Mouse (Mus musculus) intestine, embryonic 15.5 days (tissue): ENCODE results near the gene Plcb2. TPM values are rescaled to one million over a fixed set of nuclear protein-coding genes. Genes with fewer than 3 reads are reported as not detected.

Experiments
- ATAC-seq: fragments of 200-750 bp; cut with Nextera tagmentation; 2 replicates; pipeline ENCODE4 v1.8.0; 2017; ENCODE audit warnings: moderate TSS enrichment, moderate library complexity
- H3K27ac ChIP-seq: fragments of 300-500 bp; sonication (generic); 2 replicates; pipeline ENCODE4 v1.5.1; 2015; ENCODE audit warnings: mild to moderate bottlenecking, inconsistent platforms
- H3K27me3 ChIP-seq: fragments of 300-500 bp; sonication (generic); replicated peaks from 2 replicates; pipeline ENCODE4 v1.6.1; 2015; ENCODE audit warnings: inconsistent platforms
- H3K36me3 ChIP-seq: fragments of 300-500 bp; sonication (generic); 2 replicates; pipeline ENCODE4 v1.6.1; 2015; ENCODE audit warnings: inconsistent platforms
- H3K4me1 ChIP-seq: fragments of 300-500 bp; sonication (generic); replicated peaks from 2 replicates; pipeline ENCODE4 v1.6.1; 2015; ENCODE audit warnings: inconsistent platforms
- H3K4me2 ChIP-seq: fragments of 300-500 bp; sonication (generic); replicated peaks from 2 replicates; pipeline ENCODE4 v1.6.1; 2015; ENCODE audit warnings: mild to moderate bottlenecking, inconsistent platforms
- H3K4me3 ChIP-seq: fragments of 300-500 bp; sonication (generic); replicated peaks from 2 replicates; pipeline ENCODE4 v1.5.1; 2015; ENCODE audit warnings: inconsistent platforms
- H3K9ac ChIP-seq: fragments of 300-500 bp; sonication (generic); 2 replicates; pipeline ENCODE4 v1.6.1; 2015; ENCODE audit warnings: inconsistent platforms
- H3K9me3 ChIP-seq: fragments of 300-500 bp; sonication (generic); 2 replicates; pipeline ENCODE4 v1.6.1; 2016; ENCODE audit warnings: inconsistent platforms
- WGBS: fragments of 180-500 bp; shearing (Covaris S2); methylation state at CpG from one replicate; pipeline ENCODE4 v1.1.7; 2015; 5-methylcytosine and 5-hydroxymethylcytosine counted together
- polyA plus RNA-seq: library from polyadenylated mRNA; unstranded; fragments of >200 nt; fragmentation: Nextera tagmentation; extraction: Ambion mirVana; gene quantifications from 2 replicates; pipeline ENCODE4 v1.2.1, GENCODE M21; 2015

The Plcb2 gene
- polyA plus RNA-seq, 1 experiment from 2014 or later, result 1.2 TPM

- Histone ChIP-seq H3K4me1 (peaks cover 45% of the 10 kb centered on the region), H3K27ac (peak within 1 kb of the TSS; percentile 93), H3K27me3 (no peaks in the 10 kb centered on the region), H3K4me2 (peak within 1 kb of the TSS; percentile 62), H3K9ac (peak within 1 kb of the TSS; percentile 42), H3K4me3 (peak within 1 kb of the TSS; percentile 22), H3K9me3 (no peaks in the 10 kb centered on the region), H3K36me3 (no peaks in the 10 kb centered on the region)
- WGBS, result 11% methylated on average over 29 of the region's 29 CpGs
- peak; percentile 84 for ATAC-seq
Observed at GRCm38 (mm10) chr2:118761906-118762783, 33.9 kb upstream of the Plcb2 start, which contains the start of gene Ccdc9b. Ccdc9b (minus strand) TSS chr2:118762661.

DNA sequence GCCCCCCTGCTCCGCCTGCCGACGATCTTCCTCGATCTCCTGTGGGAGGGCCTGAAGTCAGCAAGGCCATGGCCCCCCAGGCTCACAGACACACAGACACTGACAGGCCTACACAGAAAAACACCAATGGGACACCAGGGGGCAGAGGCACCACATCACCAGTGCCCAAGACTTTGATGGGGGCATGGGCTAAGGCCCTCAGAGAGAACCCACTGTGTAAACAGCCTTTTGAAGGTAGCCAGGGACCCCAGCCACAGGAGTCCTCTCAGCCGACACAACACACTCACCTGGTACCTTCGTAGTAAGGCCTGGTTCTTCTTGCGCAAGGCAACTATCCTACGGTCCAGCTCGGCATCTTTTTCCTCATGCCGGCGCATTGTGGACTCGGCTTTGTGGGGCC, 33.1 kb upstream of the Plcb2 start:
- H3K27ac ChIP-seq, result peak overlapping the region; percentile 93
- no peaks in the 10 kb centered on the region for H3K9me3 ChIP-seq
- no peaks in the 10 kb centered on the region for H3K36me3 ChIP-seq
- 83% methylated on average over 12 of the region's 12 CpGs for WGBS
- H3K4me3 ChIP-seq, result 0 out of 2 replicates have a peak overlapping the region, but pooled peaks have one; percentile 22
- no peak for ATAC-seq
- H3K4me1 ChIP-seq, result peaks cover 45% of the 10 kb centered on the region
- H3K4me2 ChIP-seq, result peak overlapping the region; percentile 62
- H3K27me3 ChIP-seq, result no peaks in the 10 kb centered on the region
- peak overlapping the region; percentile 42; the same call in 1 of the 2 replicates for H3K9ac ChIP-seq

GRCm38 (mm10) chr2:118760311-118761025, 32.2 kb upstream of the Plcb2 start:
- H3K9me3 ChIP-seq, result no peaks in the 10 kb centered on the region
- H3K4me1 ChIP-seq, result peaks cover 42% of the 10 kb centered on the region
- H3K27ac ChIP-seq, result peak overlapping the region; percentile 93; the same call in 1 of the 2 replicates
- H3K9ac ChIP-seq, result peak overlapping the region; percentile 18; the same call in 1 of the 2 replicates
- H3K27me3 ChIP-seq, result no peaks in the 10 kb centered on the region
- H3K4me2 ChIP-seq, result no peak overlapping the region
- no peak overlapping the region for H3K4me3 ChIP-seq
- WGBS, result 86% methylated on average over 11 of the region's 11 CpGs
- H3K36me3 ChIP-seq, result no peaks in the 10 kb centered on the region
- no peak for ATAC-seq

DNA sequence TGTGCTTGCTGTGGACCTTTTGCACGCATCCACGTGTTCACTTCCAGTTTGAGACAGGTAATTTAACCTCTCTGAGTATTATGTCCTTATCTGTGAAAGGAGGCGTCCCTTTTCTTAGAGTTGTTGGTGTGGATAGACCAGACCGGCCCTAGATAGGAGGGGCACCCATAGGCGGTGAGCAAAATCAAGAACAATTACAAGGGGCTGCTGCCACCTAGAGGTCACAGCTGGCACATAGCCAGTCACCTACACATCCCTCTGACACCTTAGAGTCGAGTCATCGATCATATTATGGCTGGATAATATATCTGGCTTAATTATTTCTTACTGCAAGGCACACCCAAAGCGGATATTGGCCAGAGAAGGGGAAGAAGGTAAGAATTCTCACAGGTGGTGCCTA, 31.6 kb upstream of the Plcb2 start:
- no peak overlapping the region; the same call in 1 of the 2 replicates for H3K9ac ChIP-seq
- WGBS, result 12% methylated on average over 8 of the region's 8 CpGs
- H3K9me3 ChIP-seq, result no peaks in the 10 kb centered on the region
- H3K4me1 ChIP-seq, result peaks cover 42% of the 10 kb centered on the region
- H3K4me3 ChIP-seq, result no peak overlapping the region
- H3K27ac ChIP-seq, result no peak overlapping the region
- peak overlapping the region; percentile 26 for H3K4me2 ChIP-seq
- no peaks in the 10 kb centered on the region for H3K36me3 ChIP-seq
- no peaks in the 10 kb centered on the region for H3K27me3 ChIP-seq
- ATAC-seq, result peak; percentile 63

DNA sequence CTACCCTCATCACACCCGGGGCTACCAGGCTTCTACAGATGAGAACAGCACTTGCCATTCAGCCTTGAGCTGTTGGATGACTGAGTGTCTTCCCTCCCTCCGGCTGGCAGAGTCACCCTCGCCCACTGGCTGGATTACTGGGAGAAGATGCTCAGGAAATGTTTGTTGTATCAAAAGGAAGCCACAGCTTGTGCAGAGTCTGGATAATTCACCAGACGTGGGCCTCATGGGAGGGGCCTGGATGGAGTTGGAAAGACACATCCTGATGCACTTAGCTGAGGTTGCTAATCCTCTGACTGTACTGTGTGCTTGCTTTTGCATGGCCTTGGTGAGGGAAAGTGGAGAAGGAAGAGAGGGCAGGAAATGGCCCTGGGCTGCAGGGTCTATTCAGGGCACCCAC, 27.9 kb upstream of the Plcb2 start:
- H3K4me1 ChIP-seq, result peaks cover 25% of the 10 kb centered on the region
- ATAC-seq, result no peak
- no peak overlapping the region for H3K27ac ChIP-seq
- no peak overlapping the region for H3K4me3 ChIP-seq
- no peaks in the 10 kb centered on the region for H3K27me3 ChIP-seq
- 62% methylated on average over 4 of the region's 4 CpGs for WGBS
- no peaks in the 10 kb centered on the region for H3K9me3 ChIP-seq
- no peaks in the 10 kb centered on the region for H3K36me3 ChIP-seq
- H3K9ac ChIP-seq, result no peak overlapping the region
- no peak overlapping the region for H3K4me2 ChIP-seq

DNA sequence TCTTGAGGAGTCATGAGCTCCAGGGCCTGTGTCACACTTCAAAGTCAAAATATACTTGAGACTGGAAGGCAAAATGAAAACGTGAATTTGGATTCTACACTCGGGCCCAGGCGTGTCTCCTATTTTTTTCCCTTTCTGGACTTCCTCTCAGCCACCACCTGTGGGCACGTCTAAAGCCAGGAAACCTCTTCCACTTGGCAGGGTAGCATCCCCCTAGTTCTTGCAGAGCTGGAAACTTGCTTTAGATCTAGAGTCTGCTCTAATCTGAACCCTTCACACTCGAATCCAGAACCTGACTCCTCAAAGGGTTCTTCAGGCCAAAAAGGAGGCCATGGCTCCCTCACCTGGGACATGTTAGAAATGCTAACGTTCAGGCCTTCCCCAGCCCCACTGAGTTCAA, 27.2 kb upstream of the Plcb2 start:
- H3K36me3 ChIP-seq, result no peaks in the 10 kb centered on the region
- no peaks in the 10 kb centered on the region for H3K9me3 ChIP-seq
- no peak overlapping the region for H3K9ac ChIP-seq
- H3K4me3 ChIP-seq, result no peak overlapping the region
- H3K4me2 ChIP-seq, result no peak overlapping the region
- ATAC-seq, result no peak
- H3K27ac ChIP-seq, result no peak overlapping the region
- WGBS, result 88% methylated on average over 6 of the region's 6 CpGs
- no peaks in the 10 kb centered on the region for H3K27me3 ChIP-seq
- H3K4me1 ChIP-seq, result peaks cover 21% of the 10 kb centered on the region

GRCm38 (mm10) chr2:118754143-118754542, 25.9 kb upstream of the Plcb2 start:
- Histone ChIP-seq H3K4me1 (peaks cover 18% of the 10 kb centered on the region), H3K36me3 (no peaks in the 10 kb centered on the region), H3K27me3 (no peaks in the 10 kb centered on the region), H3K9me3 (no peaks in the 10 kb centered on the region), H3K4me2 (no peak overlapping the region), H3K27ac (no peak overlapping the region), H3K4me3 (no peak overlapping the region), H3K9ac (no peak overlapping the region)
- 92% methylated on average over 5 of the region's 5 CpGs for WGBS
- ATAC-seq, result no peak

- 64% methylated on average over 4 of the region's 4 CpGs for WGBS
- no peak overlapping the region for H3K9ac ChIP-seq
Observed at GRCm38 (mm10) chr2:118752792-118753108, 24.5 kb upstream of the Plcb2 start.

DNA sequence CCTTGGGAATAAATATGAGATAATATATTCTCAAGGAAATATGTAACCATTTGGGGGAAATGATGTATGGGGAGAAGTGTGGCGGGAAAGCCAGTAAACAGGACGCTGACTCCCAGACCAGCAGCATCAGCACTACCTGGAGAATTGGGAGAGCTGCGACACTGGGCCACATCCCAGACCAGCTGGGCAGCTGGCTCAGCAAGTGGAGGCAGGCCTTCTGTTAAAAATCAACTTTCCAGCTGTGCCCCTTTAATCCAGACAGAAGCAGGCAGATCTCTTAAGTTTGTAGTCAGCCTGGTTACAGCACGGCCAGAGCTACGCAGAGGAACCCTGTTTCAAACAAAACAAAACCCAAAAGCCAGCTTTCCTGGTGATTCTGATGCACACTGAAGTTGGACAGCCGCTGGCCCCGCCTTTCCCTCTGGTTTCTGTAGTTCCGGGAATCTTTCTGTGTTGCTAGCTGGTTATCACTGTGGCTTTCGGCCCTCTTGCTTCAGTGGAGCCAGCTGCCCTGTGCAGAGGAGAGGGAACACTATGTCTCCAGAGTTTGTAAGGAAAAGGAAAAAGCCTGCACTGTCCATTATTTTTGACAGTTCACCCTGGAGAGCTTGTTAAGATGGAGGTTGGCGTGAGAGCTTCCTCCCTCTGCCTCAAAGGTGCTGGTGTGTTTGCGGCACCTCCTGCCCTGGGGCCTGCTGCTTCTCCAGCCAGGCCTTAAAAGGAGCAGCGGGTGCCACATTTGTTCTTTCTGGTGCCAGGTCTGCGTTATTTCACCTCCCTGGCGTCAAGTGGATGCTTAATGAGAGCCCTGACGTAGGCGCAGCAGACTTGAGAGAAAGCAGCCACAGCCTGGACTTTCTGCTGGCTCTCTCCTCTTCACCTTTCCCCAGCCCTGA, 23.9 kb upstream of the Plcb2 start:
- Histone ChIP-seq H3K4me3 (no peak overlapping the region), H3K9me3 (no peaks in the 10 kb centered on the region), H3K27ac (peak overlapping the region; percentile 59), H3K9ac (no peak overlapping the region), H3K4me2 (0 out of 2 replicates have a peak overlapping the region, but pooled peaks have one; percentile 2), H3K27me3 (no peaks in the 10 kb centered on the region), H3K4me1 (peaks cover 22% of the 10 kb centered on the region), H3K36me3 (no peaks in the 10 kb centered on the region)
- peak; percentile 39 for ATAC-seq
- 49% methylated on average over 16 of the region's 16 CpGs for WGBS

More at GRCm38 (mm10) chr2:118752792-118753108, 24.5 kb upstream of the Plcb2 start:
- Histone ChIP-seq H3K27me3 (no peaks in the 10 kb centered on the region), H3K4me1 (peaks cover 20% of the 10 kb centered on the region), H3K9me3 (no peaks in the 10 kb centered on the region), H3K4me2 (no peak overlapping the region), H3K4me3 (no peak overlapping the region), H3K27ac (peak overlapping the region; percentile 59), H3K36me3 (no peaks in the 10 kb centered on the region)
- ATAC-seq, result peak; percentile 39

- ATAC-seq, result no peak
- peaks cover 28% of the 10 kb centered on the region for H3K4me1 ChIP-seq
- no peaks in the 10 kb centered on the region for H3K9me3 ChIP-seq
- no peak overlapping the region for H3K9ac ChIP-seq
- H3K27me3 ChIP-seq, result no peaks in the 10 kb centered on the region
- no peaks in the 10 kb centered on the region for H3K36me3 ChIP-seq
- H3K4me3 ChIP-seq, result no peak overlapping the region
- H3K4me2 ChIP-seq, result no peak overlapping the region
- WGBS, result 84% methylated on average over 8 of the region's 8 CpGs
- no peak overlapping the region for H3K27ac ChIP-seq
Observed at GRCm38 (mm10) chr2:118750476-118750875, 22.2 kb upstream of the Plcb2 start.

DNA sequence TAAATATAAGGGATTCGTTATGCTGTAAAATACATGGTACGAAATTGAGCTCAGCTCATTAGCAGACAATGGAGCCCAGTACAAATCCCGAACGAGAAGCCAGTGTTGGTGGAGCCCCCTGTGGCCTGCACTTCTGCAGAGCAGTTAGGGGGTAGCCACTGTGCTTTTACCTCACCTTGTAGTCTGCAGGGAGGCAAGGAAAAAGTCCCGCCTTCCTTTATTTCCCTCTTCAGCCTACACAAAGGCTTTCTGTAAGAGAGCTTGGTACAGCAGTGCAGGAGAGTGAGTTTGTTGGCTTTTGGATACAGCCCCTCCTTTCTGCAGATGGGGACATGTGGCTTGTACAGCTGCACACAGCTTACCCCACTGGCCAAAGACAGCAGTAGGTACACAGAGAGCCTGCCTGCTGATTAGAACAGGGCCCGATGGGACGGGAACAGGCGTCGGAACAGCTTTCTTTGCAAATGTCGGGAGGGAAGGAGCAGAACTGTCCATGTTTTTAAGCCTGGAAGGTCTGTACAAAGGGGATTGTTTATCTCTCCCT, 21.2 kb upstream of the Plcb2 start:
- Histone ChIP-seq H3K27me3 (peaks cover 5% of the 10 kb centered on the region; the same call in 1 of the 2 replicates), H3K27ac (no peak overlapping the region), H3K4me3 (no peak overlapping the region), H3K4me2 (no peak overlapping the region; the same call in 1 of the 2 replicates), H3K36me3 (no peaks in the 10 kb centered on the region), H3K9me3 (no peaks in the 10 kb centered on the region), H3K9ac (0 out of 2 replicates have a peak overlapping the region, but pooled peaks have one; percentile 28), H3K4me1 (peaks cover 37% of the 10 kb centered on the region)
- no peak for ATAC-seq
- 57% methylated on average over 10 of the region's 10 CpGs for WGBS
